Mouse (Mus musculus): ENCODE data around the gene Zbtb14. TPM values are rescaled to one million over a fixed set of nuclear protein-coding genes. Genes with fewer than 3 reads are reported as not detected.

Gene Zbtb14
- polyA plus RNA-seq (2016; fragmentation: Nextera tagmentation; extraction: Ambion mirVana): 33.2 and 33.7 TPM in 2 replicates

GRCm38 (mm10) chr17:69382511-69383100 is at the start of gene Zbtb14:
Gene Zbtb14, plus strand, starts transcription at chr17:69383050.
- Histone ChIP-seq H3K9me3 (replicated peaks) (no peaks in the 10 kb centered on the region), H3K27ac (replicated peaks) (peak within 1 kb of the TSS; percentile 100), H3K4me1 (peaks cover 21% of the 10 kb centered on the region), H3K27me3 (ENCODE audit: low read depth, poor library complexity, severe bottlenecking) (no peaks in the 10 kb centered on the region), H3K4me3 (peak within 1 kb of the TSS; percentile 88), H3K36me3 (peaks cover 18% of the 10 kb centered on the region)
- peak; percentile 95 for DNase-seq (ENCODE audit: low spot score)
- WGBS: under 1% methylated on average over 58 of the region's 72 CpGs

- WGBS: 84% methylated on average over 7 of the region's 7 CpGs
- Histone ChIP-seq H3K27ac (replicated peaks) (no peak overlapping the region), H3K27me3 (ENCODE audit: low read depth, poor library complexity, severe bottlenecking) (no peaks in the 10 kb centered on the region), H3K36me3 (no peaks in the 10 kb centered on the region), H3K9me3 (replicated peaks) (no peaks in the 10 kb centered on the region), H3K4me3 (no peak overlapping the region), H3K4me1 (no peaks in the 10 kb centered on the region)
- no peak for DNase-seq (ENCODE audit: low spot score)
Measured at GRCm38 (mm10) chr17:69346056-69346455, 36.8 kb upstream of the Zbtb14 start.

- DNase-seq (ENCODE audit: low spot score): peak; percentile 24
- 26% methylated on average over 8 of the region's 8 CpGs for WGBS
- H3K4me1 ChIP-seq: no peaks in the 10 kb centered on the region
Measured at GRCm38 (mm10) chr17:69349014-69349531, 33.8 kb upstream of the Zbtb14 start.

GRCm38 (mm10) chr17:69365049-69365448 is 17.8 kb upstream of the Zbtb14 start:
- H3K9me3 ChIP-seq (replicated peaks): 0 out of 2 replicates have a peak, but pooled peaks cover 4% of the 10 kb centered on the region
- H3K27me3 ChIP-seq (ENCODE audit: low read depth, poor library complexity, severe bottlenecking): no peaks in the 10 kb centered on the region
- H3K4me3 ChIP-seq: no peak overlapping the region
- H3K27ac ChIP-seq (replicated peaks): no peak overlapping the region
- H3K36me3 ChIP-seq: no peaks in the 10 kb centered on the region
- peak; percentile 22 for DNase-seq (ENCODE audit: low spot score)
- no peaks in the 10 kb centered on the region for H3K4me1 ChIP-seq
- 86% methylated on average over 3 of the region's 3 CpGs for WGBS

More at GRCm38 (mm10) chr17:69349014-69349531, 33.8 kb upstream of the Zbtb14 start:
- Histone ChIP-seq H3K4me3 (no peak overlapping the region), H3K27ac (replicated peaks) (no peak overlapping the region), H3K36me3 (no peaks in the 10 kb centered on the region), H3K27me3 (ENCODE audit: low read depth, poor library complexity, severe bottlenecking) (no peaks in the 10 kb centered on the region), H3K9me3 (replicated peaks) (no peaks in the 10 kb centered on the region)

- no peak overlapping the region for H3K27ac ChIP-seq (replicated peaks)
- H3K9me3 ChIP-seq (replicated peaks): no peaks in the 10 kb centered on the region
- H3K4me1 ChIP-seq: peaks cover 21% of the 10 kb centered on the region
- no peaks in the 10 kb centered on the region for H3K27me3 ChIP-seq (ENCODE audit: low read depth, poor library complexity, severe bottlenecking)
- H3K4me3 ChIP-seq: no peak overlapping the region
- no peak for DNase-seq (ENCODE audit: low spot score)
- 95% methylated on average over 8 of the region's 8 CpGs for WGBS
- peaks cover under 1% of the 10 kb centered on the region for H3K36me3 ChIP-seq
Measured at GRCm38 (mm10) chr17:69380838-69381237, 2.0 kb upstream of the Zbtb14 start.

GRCm38 (mm10) chr17:69383201-69383940 is 521 bp downstream of the Zbtb14 start:
- peak; percentile 78 for DNase-seq (ENCODE audit: low spot score)
- WGBS: 3% methylated on average over 108 of the region's 128 CpGs
- peak overlapping the region; percentile 88 for H3K4me3 ChIP-seq

GRCm38 (mm10) chr17:69383941-69384665 is 1.3 kb downstream of the Zbtb14 start:
- peak; percentile 70 for DNase-seq (ENCODE audit: low spot score)
- H3K4me1 ChIP-seq: peaks cover 21% of the 10 kb centered on the region
- peak overlapping the region; percentile 100 for H3K27ac ChIP-seq (replicated peaks)
- peaks cover 27% of the 10 kb centered on the region for H3K36me3 ChIP-seq
- WGBS: under 1% methylated on average over 37 of the region's 37 CpGs
- H3K27me3 ChIP-seq (ENCODE audit: low read depth, poor library complexity, severe bottlenecking): no peaks in the 10 kb centered on the region
- H3K9me3 ChIP-seq (replicated peaks): no peaks in the 10 kb centered on the region
- H3K4me3 ChIP-seq: peak overlapping the region; percentile 88

More at GRCm38 (mm10) chr17:69383201-69383940, 521 bp downstream of the Zbtb14 start:
- H3K27ac ChIP-seq (replicated peaks): peak overlapping the region; percentile 100
- H3K36me3 ChIP-seq: peaks cover 26% of the 10 kb centered on the region
- H3K4me1 ChIP-seq: peaks cover 21% of the 10 kb centered on the region
- H3K9me3 ChIP-seq (replicated peaks): no peaks in the 10 kb centered on the region
- no peaks in the 10 kb centered on the region for H3K27me3 ChIP-seq (ENCODE audit: low read depth, poor library complexity, severe bottlenecking)

- H3K4me1 ChIP-seq: no peaks in the 10 kb centered on the region
- no peaks in the 10 kb centered on the region for H3K27me3 ChIP-seq (ENCODE audit: low read depth, poor library complexity, severe bottlenecking)
- H3K9me3 ChIP-seq (replicated peaks): no peaks in the 10 kb centered on the region
- no peak overlapping the region for H3K27ac ChIP-seq (replicated peaks)
- DNase-seq (ENCODE audit: low spot score): peak; percentile 19
- WGBS: 39% methylated on average over 14 of the region's 16 CpGs
- peaks cover 4% of the 10 kb centered on the region; the same call in 1 of the 2 replicates for H3K36me3 ChIP-seq
- no peak overlapping the region for H3K4me3 ChIP-seq
Measured at GRCm38 (mm10) chr17:69396147-69397033, 13.5 kb downstream of the Zbtb14 start.

GRCm38 (mm10) chr17:69397163-69397562 is 14.3 kb downstream of the Zbtb14 start:
- Histone ChIP-seq H3K9me3 (replicated peaks) (no peaks in the 10 kb centered on the region), H3K4me1 (no peaks in the 10 kb centered on the region), H3K4me3 (no peak overlapping the region), H3K27ac (replicated peaks) (no peak overlapping the region), H3K27me3 (ENCODE audit: low read depth, poor library complexity, severe bottlenecking) (no peaks in the 10 kb centered on the region), H3K36me3 (no peaks in the 10 kb centered on the region)
- 67% methylated on average over 5 of the region's 5 CpGs for WGBS
- DNase-seq (ENCODE audit: low spot score): no peak

GRCm38 (mm10) chr17:69398092-69398491 is 15.2 kb downstream of the Zbtb14 start:
- DNase-seq (ENCODE audit: low spot score): no peak
- Histone ChIP-seq H3K4me1 (no peaks in the 10 kb centered on the region), H3K9me3 (replicated peaks) (no peaks in the 10 kb centered on the region)

GRCm38 (mm10) chr17:69401146-69401545 is 18.3 kb downstream of the Zbtb14 start:
- Histone ChIP-seq H3K36me3 (no peaks in the 10 kb centered on the region), H3K27ac (replicated peaks) (no peak overlapping the region), H3K4me1 (no peaks in the 10 kb centered on the region), H3K4me3 (no peak overlapping the region), H3K27me3 (ENCODE audit: low read depth, poor library complexity, severe bottlenecking) (no peaks in the 10 kb centered on the region), H3K9me3 (replicated peaks) (no peaks in the 10 kb centered on the region)
- DNase-seq (ENCODE audit: low spot score): no peak
- 81% methylated on average over 2 of the region's 2 CpGs for WGBS

More at GRCm38 (mm10) chr17:69398092-69398491, 15.2 kb downstream of the Zbtb14 start:
- H3K36me3 ChIP-seq: no peaks in the 10 kb centered on the region
- H3K27ac ChIP-seq (replicated peaks): no peak overlapping the region
- H3K4me3 ChIP-seq: no peak overlapping the region
- H3K27me3 ChIP-seq (ENCODE audit: low read depth, poor library complexity, severe bottlenecking): no peaks in the 10 kb centered on the region

- no peaks in the 10 kb centered on the region for H3K9me3 ChIP-seq (replicated peaks)
- peak overlapping the region; percentile 98 for H3K27ac ChIP-seq (replicated peaks)
- H3K27me3 ChIP-seq (ENCODE audit: low read depth, poor library complexity, severe bottlenecking): no peaks in the 10 kb centered on the region
- H3K4me3 ChIP-seq: peak overlapping the region; percentile 82
- peaks cover 15% of the 10 kb centered on the region for H3K4me1 ChIP-seq
- no peaks in the 10 kb centered on the region for H3K36me3 ChIP-seq
- no peak for DNase-seq (ENCODE audit: low spot score)
Measured at GRCm38 (mm10) chr17:69416163-69416562, 33.3 kb downstream of the Zbtb14 start.

Measured in midbrain, embryonic 10.5 days (tissue).